Mouse (Mus musculus): ENCODE measurements around the gene Fbxo36.

DNA sequence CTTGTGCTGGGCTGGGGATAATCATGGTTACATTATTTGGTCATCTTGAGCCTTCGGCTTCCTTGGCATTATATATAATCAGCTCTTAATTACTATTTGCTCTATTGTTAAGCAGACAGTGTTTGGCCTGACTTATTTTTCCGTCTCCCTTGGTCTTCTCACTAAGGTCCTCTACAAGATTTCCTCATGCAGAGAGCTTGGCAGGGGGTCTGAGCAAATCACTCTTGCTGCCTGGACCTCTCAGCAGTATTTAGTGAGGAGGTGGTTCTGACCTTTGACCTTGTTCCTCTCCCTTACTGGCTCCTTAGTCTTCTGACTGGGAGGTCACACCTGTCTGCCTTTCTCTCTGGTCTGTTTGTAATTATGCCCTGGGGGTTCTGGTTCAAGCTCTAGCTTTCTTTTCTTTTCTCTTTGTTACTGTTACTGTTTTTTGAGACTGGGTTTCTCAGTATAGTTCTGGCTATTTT is 42.5 kb downstream of the Fbxo36 start:
- TF ChIP-seq CTCF (IDR thresholded peaks at IDR 0.05; ENCODE audit: low read depth) (no peak), EP300 (IDR thresholded peaks at IDR 0.05; ENCODE audit: low read depth) (no peak)
